Mouse (Mus musculus) T-cell, adult 2 months (primary cell): ENCODE results near the gene Gpatch8.

ENCODE experiments used
- DNase-seq: peaks from one replicate; pipeline ENCODE4 v3.0.0; 2022; ENCODE audit warnings: low spot score

Gene Gpatch8

DNA sequence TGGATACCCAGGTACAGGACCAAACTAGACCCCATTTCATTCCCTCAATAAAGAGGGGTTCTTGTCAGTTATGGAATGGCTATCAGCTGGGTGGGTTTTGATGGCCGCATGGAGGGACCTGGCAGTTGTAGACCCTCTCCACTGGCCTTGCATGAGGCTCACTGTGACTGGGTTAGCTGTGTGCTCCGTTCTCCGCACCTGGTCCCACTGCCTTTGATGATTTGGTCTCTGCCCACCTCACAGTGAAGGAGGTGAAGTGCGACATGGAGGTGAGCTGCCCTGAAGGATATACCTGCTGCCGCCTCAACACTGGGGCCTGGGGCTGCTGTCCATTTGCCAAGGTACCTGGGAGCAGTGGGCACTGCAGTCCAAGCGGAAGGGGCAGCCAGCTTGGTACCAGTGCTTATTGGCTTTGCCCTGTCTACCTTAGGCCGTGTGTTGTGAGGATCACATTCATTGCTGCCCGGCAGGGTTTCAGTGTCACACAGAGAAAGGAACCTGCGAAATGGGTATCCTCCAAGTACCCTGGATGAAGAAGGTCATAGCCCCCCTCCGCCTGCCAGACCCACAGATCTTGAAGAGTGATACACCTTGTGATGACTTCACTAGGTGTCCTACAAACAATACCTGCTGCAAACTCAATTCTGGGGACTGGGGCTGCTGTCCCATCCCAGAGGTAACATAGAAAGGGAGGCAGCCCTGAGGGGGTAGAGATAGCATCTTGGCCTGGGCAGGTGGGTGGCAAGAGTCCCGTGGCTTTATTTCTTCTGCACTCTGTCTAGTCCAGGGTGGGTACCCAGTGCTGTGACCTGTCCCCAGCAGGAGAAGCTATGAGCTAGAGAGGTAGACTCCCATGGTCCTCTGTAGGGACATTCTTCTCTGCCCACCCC is 121.1 kb downstream of the Gpatch8 start:
- no peak for DNase-seq

DNA sequence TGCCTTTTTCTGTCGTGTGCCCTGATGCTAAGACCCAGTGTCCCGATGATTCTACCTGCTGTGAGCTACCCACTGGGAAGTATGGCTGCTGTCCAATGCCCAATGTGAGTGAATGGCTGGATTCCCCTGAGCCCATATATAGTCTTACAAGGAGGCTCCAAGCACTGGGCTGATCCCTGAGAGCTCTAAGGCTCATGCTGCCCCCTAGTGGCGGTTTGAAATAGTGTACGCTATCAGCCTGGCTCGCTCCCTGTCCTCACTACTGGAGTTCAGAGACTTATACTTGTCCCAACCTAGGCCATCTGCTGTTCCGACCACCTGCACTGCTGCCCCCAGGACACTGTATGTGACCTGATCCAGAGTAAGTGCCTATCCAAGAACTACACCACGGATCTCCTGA is 121.8 kb downstream of the Gpatch8 start:
- peak; percentile 74 for DNase-seq

DNA sequence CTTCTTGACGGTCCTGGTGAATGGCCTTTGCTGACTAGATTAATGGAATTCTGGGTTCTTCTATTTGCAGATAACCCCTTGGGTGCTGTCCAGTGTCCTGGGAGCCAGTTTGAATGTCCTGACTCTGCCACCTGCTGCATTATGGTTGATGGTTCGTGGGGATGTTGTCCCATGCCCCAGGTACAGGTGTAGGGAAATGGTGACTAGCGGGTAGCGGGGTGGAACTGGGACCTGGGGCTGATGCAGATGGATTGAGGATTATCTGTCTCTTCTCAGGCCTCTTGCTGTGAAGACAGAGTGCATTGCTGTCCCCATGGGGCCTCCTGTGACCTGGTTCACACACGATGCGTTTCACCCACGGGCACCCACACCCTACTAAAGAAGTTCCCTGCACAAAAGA is 122.3 kb downstream of the Gpatch8 start:
- DNase-seq = no peak

DNA sequence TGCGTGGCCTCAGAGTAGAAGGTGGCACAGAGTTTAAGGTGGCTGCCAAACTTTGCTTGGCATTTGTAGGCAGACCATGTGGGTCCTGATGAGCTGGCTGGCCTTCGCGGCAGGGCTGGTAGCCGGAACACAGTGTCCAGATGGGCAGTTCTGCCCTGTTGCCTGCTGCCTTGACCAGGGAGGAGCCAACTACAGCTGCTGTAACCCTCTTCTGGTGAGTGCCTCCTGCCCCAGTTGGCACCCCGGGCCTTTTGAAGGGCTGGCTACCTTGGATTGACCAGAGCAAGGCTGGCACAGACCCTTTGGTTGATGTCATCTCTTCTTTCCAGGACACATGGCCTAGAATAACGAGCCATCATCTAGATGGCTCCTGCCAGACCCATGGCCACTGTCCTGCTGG is 123.3 kb downstream of the Gpatch8 start:
- no peak for DNase-seq

DNA sequence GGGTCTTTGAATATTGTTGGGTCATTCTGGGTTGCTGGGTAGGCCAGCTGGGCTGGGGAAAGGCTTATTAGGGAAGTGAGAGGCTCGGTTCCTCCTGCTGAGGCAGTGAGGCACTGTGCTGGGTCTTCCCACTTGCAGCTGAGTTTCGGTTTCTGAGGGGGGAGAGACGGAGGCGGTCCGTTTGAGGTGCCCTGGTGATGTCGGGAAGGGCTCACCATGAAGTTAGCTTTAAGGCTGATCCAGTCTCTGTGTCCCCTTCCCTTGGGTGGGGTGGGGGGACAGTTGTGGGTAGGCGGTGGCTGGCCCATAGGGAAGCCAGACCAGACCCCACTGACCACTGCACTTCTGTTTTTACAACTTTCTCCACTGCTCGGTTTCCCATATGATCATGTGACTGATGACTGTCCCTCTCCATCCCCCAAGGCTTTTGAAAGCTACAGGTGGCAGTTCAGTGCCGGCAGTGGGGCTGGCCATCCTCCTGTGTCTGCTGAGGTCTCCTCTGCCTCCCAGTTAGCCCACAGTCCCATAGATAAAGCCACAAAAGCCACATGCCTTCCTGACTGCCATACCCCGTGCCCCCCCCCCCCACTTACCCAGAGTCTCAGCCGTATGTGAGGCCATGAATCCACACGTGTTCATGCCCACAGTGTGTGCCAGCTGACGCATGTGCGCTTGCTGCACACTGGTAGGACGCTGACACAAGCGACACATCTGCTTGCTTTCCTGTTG is 123.9 kb downstream of the Gpatch8 start:
- peak; percentile 32 for DNase-seq

DNA sequence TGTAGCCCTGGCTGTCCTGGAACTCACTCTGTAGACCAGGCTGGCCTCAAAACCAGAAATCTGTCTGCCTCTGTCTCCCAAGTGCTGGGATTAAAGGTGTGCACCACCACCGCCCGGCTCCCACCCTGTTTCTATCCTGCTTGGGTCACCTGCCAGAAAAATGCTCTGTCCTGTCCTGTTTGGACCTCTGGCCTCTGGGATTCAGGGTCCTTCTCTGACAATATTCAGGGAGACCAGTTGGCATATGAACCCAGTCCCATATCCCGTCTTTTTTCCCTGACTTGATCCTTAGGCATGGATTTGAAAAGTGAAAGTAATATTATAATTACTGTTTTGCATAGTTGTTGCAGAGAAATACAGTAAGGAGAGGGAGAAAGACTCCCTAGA is 124.5 kb downstream of the Gpatch8 start:
- DNase-seq = no peak

DNA sequence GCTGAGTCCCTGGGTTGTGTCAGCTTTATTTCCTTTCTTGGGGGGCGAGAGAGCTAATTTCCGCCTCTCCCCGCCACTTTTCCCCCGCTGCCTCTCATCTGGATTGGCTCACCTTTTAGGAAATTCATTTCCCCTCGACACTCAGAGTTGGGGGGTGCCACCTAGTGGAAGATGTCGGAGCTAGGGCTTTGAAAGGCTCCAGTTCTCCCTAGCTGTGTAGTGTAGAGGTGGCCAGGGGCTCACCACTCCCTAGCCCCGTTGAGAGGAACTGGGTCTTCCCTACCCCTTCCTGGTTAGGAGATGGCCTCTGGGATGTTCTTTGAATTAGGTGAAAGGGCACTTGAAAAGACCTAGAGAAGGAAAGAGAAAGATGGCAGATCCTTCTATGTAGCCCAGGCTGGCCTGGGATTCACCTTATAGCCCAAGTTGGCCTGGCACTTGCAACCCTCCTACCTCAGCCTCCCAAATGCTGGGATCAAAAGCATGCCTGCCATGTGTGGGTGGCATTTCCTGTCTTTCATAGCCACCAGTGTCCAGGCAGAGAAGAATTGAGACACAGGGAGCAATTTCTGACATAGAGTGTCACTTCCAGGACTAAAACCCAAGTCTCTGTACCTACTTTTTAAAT is 125.1 kb downstream of the Gpatch8 start:
- DNase-seq = peak; percentile 70

DNA sequence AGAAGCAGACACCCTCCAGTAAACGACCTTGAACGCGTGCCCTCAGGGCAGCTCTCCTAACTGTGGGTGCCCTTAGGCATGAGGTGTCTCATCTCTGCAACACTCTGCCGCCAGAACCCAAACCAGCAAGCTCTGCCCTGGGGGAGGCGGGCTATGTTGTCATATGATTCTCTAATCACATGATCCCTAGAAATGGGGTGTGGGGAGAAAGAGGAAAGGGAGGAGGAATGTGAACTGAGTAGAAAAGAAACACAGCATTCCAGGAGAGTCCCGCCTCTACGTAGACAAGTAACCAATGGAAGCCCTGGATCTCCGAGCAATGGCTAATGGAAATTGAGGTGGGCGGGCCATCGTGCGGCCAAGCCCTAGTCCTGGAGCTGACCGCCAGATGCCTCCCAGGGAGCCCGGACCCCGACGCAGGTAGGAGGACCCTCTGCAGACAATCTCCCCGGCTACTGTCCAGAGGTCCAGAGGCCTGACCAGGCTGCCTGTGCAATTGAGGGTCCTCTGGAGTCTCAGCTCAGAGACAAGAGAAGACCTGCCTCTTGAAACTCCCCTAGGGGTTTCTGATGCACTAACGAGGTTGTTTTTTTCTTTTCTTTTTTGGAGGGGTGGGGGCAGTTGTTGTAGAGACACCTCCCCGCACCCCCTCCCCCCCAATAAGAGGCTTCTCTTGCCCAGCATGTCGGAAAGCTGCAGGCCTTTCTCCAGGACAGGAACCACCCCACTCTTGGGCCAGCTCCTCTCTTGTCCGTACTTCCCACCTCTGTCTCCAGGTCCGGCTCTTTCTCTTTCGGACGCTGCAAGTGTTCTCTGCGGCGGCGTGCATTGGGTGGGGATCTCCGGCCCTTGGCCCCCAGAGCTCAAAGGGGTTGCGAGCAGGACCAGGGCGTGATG is 125.8 kb downstream of the Gpatch8 start, which contains the start of gene Grn:
Gene Grn, plus strand, starts transcription at position 195 of the 897 bp plus-strand sequence.
- peak; percentile 60 for DNase-seq

DNA sequence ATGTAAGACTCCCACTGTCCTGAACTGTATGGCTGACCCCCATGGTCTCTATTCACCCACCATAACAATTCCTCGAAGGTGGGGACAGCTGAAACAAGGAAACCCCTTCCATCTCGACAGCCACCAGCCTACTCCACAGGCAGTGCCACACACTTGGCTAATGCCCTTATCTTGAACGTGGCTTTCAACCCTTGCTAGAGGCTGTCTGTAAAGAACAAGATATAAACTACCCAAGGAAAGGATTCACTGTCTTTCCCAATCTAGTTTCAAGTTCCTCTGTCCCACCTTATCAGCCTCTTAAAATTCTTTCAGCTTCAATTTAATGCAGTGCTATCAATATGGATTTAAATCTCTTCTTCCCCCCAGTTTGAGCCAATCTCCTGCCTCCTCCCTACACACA is 126.6 kb downstream of the Gpatch8 start:
- DNase-seq = no peak

DNA sequence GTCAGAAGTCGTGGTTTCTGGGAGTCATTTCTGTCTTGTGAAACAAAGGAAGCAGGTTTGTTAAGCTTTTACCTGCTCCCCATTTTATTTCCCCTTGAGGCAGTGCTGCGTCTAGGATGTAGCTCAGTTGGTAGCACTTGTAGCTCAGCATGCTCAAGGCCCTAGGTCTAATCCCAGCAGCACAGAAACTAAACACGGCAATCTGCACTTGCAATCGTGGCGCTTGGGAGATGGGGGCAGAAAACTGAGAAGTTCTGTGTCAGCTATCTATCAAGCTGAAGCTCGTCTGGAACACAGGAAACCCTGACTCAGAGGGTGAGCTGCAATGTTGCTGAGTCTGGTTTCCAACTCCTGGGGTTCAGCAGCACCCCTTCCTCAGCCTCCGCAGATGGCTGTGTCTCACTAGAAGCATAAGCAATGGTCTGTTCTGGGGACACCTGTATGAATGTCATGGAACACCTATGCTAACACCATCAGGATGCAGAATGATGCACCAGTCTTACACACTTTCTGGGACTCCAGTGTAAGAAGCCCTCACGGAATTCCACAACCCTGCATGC is 127.1 kb downstream of the Gpatch8 start:
- DNase-seq = no peak
